Mouse (Mus musculus) stomach, adult 2 months (tissue): Measurements from ENCODE around the gene Arsa. TPM values are rescaled to one million over a fixed set of nuclear protein-coding genes. Genes with fewer than 3 reads are reported as not detected.

Experiments
- polyA plus RNA-seq: library from polyadenylated mRNA; depleted of rRNA; stranded (reverse); fragments of >200 nt; gene quantifications from 2 replicates; pipeline ENCODE4 v1.2.3, GENCODE M21; 2012; rRNA removed

Arsa gene
- polyA plus RNA-seq, result 15.1 and 20.1 TPM in 2 replicates

DNA sequence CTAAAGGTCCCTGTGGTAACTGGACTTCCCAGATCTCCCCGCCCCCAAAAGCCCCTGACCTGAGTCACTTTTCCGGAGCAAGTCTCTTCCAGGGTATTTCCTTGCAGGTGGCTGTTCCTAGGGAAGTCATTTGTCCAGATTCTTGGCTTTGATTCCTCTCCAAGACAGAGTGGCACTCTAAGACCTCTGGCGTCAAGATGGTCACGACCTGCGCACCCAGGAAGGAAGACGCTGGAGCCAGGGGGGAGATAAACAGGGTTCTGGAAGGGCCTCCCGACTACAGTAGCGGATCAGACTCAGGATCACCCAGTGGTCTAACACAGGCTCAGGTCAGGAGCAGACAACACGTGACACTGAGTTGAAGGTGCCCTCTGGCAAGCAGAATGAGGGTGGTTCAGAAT is at the start of gene Arsa:
Arsa (minus strand) TSS at position 335 of the 401 bp plus-strand sequence.

DNA sequence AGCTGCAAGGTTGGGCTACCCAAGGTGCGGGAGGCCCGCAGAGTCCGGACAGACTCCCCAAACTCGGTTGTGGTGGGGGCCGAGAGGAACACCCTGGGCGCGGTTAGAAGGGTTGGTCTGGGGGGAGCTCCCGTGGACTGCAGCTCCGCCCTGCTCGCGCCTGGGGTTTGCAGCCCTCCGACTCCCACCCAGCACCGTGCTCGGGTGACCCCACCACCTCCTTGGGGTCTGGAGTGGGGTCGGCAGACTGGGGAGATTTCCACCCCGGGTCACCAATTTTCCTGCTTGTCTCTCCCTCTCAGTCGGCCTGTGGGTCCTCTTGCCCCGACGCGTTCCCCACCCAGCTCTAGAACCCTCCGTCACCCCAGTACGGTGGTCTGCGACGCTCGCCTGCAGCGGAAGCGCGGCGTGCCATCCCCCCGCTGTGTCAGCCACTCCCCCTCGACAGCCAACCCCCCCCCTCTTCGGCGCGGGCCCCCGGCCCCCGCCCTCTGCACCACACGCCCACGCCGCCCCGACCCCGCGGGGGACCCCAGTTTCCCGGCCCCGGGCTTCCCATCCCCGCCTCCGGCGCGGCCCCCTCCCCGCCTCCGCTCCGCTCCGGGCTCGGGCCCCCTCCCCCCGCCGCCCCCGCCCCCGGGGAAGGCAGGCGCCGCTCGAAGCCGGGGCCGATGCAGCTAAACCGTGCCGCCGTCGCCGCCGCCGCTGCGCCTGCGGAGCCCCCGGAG is 21.9 kb upstream of the Arsa start, which contains the start of gene Shank3:
Shank3 (plus strand) TSS at position 663 of the 728 bp plus-strand sequence.

GRCm38 (mm10) chr15:89453865-89454478 is 23.3 kb downstream of the Arsa start, which contains the start of gene Mapk8ip2:
TSS of gene Mapk8ip2 (plus strand) at chr15:89453913.

GRCm38 (mm10) chr15:89429352-89430221 is 47.6 kb downstream of the Arsa start, which contains the start of the genes C730034F03Rik, Gm44502 and Chkb:
TSS of gene C730034F03Rik (plus strand) at chr15:89429589.
TSS of gene Gm44502 (minus strand) at chr15:89429696.
TSS of gene Chkb (minus strand) at chr15:89429908.

GRCm38 (mm10) chr15:89425711-89426121 is 51.5 kb downstream of the Arsa start, which contains the start of gene Cpt1b:
TSS of gene Cpt1b (minus strand) at chr15:89425863.

Other genes starting within 250 kb of the Arsa start
- gene Sbf1, start 162.1 kb downstream of the Arsa start, polyA plus RNA-seq, result 100 and 115 TPM in 2 replicates
- gene Adm2, start 154.7 kb downstream of the Arsa start, polyA plus RNA-seq, result 4.1 and 5.8 TPM in 2 replicates
- gene Miox, start 143.0 kb downstream of the Arsa start, polyA plus RNA-seq, result 1.2 TPM in 1 of 2 replicates, not detected in the other
- 17.5 and 19.8 TPM in 2 replicates for gene Lmf2, start 121.8 kb downstream of the Arsa start, polyA plus RNA-seq
- 88.6 and 103 TPM in 2 replicates for gene Ncaph2, start 121.7 kb downstream of the Arsa start, polyA plus RNA-seq
- 22.5 and 28.4 TPM in 2 replicates for gene Sco2, start 103.6 kb downstream of the Arsa start, polyA plus RNA-seq
- gene Tymp, start 100.4 kb downstream of the Arsa start, polyA plus RNA-seq, result 2.5 and 6.6 TPM in 2 replicates
- gene Odf3b, start 98.1 kb downstream of the Arsa start, polyA plus RNA-seq, result 3.9 and 4.4 TPM in 2 replicates
- not detected in 2 replicates for gene Klhdc7b, start 92.5 kb downstream of the Arsa start, polyA plus RNA-seq
- gene Syce3, start 66.9 kb downstream of the Arsa start, polyA plus RNA-seq, result not detected in 2 replicates
- 1.7 and 5.0 TPM in 2 replicates for gene Cpt1b, start 51.6 kb downstream of the Arsa start, polyA plus RNA-seq
- gene C730034F03Rik, start 47.8 kb downstream of the Arsa start, polyA plus RNA-seq, result 0.14 and 0.23 TPM in 2 replicates
- 0.27 and 1.8 TPM in 2 replicates for gene Gm44502, start 47.7 kb downstream of the Arsa start, polyA plus RNA-seq
- 38.2 and 43.2 TPM in 2 replicates for gene Chkb, start 47.5 kb downstream of the Arsa start, polyA plus RNA-seq
- 0.69 and 0.73 TPM in 2 replicates for gene Mapk8ip2, start 23.5 kb downstream of the Arsa start, polyA plus RNA-seq
- 7.6 and 8.7 TPM in 2 replicates for gene Shank3, start 22.2 kb upstream of the Arsa start, polyA plus RNA-seq
- 0.04 and 0.43 TPM in 2 replicates for gene Acr, start 90.9 kb upstream of the Arsa start, polyA plus RNA-seq
- gene Rabl2, start 114.5 kb upstream of the Arsa start, polyA plus RNA-seq, result 1.8 and 3.4 TPM in 2 replicates